Mouse (Mus musculus) hindbrain, embryonic 11.5 days (tissue): Measurements from ENCODE around the gene Polrmt. TPM values are rescaled to one million over a fixed set of nuclear protein-coding genes. Genes with fewer than 3 reads are reported as not detected.
A peak's percentile ranks its signal among the peaks of the same experiment; 100 is the strongest.

Experiments
- ATAC-seq: fragments of 200-750 bp; cut with Nextera tagmentation; 2 replicates; pipeline ENCODE4 v1.8.0; 2017; ENCODE audit warnings: mild to moderate bottlenecking, moderate TSS enrichment, moderate library complexity; ENCODE audit not compliant: low FRiP score
- DNase-seq: peaks from one replicate; pipeline ENCODE4 v3.0.0-alpha.2; 2015; ENCODE audit warnings: low spot score
- H3K27ac ChIP-seq: fragments of 300-500 bp; sonication (generic); 2 replicates; pipeline ENCODE4 v1.5.1; 2014; ENCODE audit warnings: mild to moderate bottlenecking, low read depth, low read length
- H3K27me3 ChIP-seq: fragments of 300-500 bp; sonication (generic); 2 replicates; pipeline ENCODE4 v1.6.1; 2014; ENCODE audit warnings: mild to moderate bottlenecking, low read length, moderate library complexity, mixed read lengths; ENCODE audit not compliant: control insufficient read depth, insufficient read depth
- H3K36me3 ChIP-seq: fragments of 300-500 bp; sonication (generic); 2 replicates; pipeline ENCODE4 v1.6.1; 2014; ENCODE audit warnings: mild to moderate bottlenecking, low read length, moderate library complexity, mixed read lengths; ENCODE audit not compliant: control insufficient read depth, insufficient read depth
- H3K4me1 ChIP-seq: fragments of 300-500 bp; sonication (generic); replicated peaks from 2 replicates; pipeline ENCODE4 v1.6.1; 2014; ENCODE audit warnings: low read length, mixed read lengths; ENCODE audit not compliant: control insufficient read depth, insufficient read depth
- H3K4me2 ChIP-seq: fragments of 300-500 bp; sonication (generic); replicated peaks from 2 replicates; pipeline ENCODE4 v1.6.1; 2014; ENCODE audit warnings: mild to moderate bottlenecking, low read depth, low read length
- H3K4me3 ChIP-seq: fragments of 300-500 bp; sonication (generic); 2 replicates; pipeline ENCODE4 v1.5.1; 2014; ENCODE audit warnings: low read depth, low read length
- H3K9ac ChIP-seq: fragments of 300-500 bp; sonication (generic); 2 replicates; pipeline ENCODE4 v1.6.1; 2014; ENCODE audit warnings: low read depth, low read length
- H3K9me3 ChIP-seq: fragments of 300-500 bp; sonication (generic); 2 replicates; pipeline ENCODE4 v1.6.1; 2016; ENCODE audit warnings: low read length; ENCODE audit not compliant: control insufficient read depth
- WGBS: fragments of 180-500 bp; shearing (Covaris S2); extraction: QIAGEN DNeasy Blood & Tissue Kit; methylation state at CpG from one replicate; pipeline ENCODE4 v1.1.7; 2014; 5-methylcytosine and 5-hydroxymethylcytosine counted together
- polyA plus RNA-seq: library from polyadenylated mRNA; unstranded; fragments of >200 nt; fragmentation: Nextera tagmentation; extraction: Ambion mirVana; gene quantifications from 2 replicates; pipeline ENCODE4 v1.2.1, GENCODE M21; 2014

Polrmt gene
- 23.5 and 26.8 TPM in 2 replicates for polyA plus RNA-seq

DNA sequence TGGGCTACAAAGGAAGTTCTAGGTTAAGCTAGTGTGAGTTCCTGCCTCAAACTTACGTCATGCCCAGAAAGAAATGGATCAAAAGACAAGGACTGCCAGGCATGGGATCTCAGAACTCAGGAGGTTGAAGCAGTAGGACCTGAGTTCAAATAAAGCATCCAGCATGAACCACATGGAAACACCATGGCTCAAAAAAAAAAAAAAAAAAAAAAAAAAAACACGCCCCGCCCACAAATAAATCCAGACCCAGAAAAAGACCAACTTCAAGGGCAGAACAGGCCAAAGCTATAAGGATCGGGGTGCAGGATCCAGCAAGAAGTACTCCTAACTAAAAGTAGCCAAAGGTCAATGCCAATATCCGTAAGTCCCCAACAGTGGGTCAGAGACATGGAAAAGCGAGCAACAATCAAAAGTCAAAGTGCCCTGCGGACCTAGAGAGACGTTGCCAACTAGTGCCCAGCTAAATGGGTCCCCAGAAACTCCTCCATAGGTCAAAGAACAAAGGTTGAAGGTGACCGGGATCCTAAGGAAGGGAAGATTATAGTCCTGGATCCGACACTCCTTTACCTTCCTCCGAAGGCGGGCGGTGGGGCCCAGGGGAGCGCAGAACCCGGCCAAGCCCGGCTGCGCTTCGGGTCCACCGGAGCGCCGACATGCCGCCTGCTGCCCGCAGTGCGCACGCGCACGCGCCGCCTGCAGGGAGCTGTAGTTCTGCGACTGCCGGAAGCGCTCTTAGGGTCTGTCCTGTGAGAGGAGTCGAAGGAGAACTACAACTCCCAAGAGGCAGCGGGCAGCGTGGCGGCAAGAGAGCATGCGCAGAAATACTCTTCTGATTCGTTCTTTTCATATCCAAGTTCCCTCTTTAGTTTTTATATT lies at the start of gene Polrmt:
TSS of gene Polrmt (minus strand) at position 684 of the 876 bp plus-strand sequence.
- Histone ChIP-seq H3K9ac (peak within 1 kb of the TSS; percentile 68), H3K4me2 (peak within 1 kb of the TSS; percentile 63), H3K27ac (no peak within 1 kb of the TSS), H3K4me1 (no peaks in the 10 kb centered on the region), H3K4me3 (peak within 1 kb of the TSS; percentile 62), H3K36me3 (no peaks in the 10 kb centered on the region), H3K27me3 (no peaks in the 10 kb centered on the region), H3K9me3 (no peaks in the 10 kb centered on the region)
- ATAC-seq, result peak; percentile 96
- WGBS, result 4% methylated on average over 38 of the region's 38 CpGs
- peak; percentile 98 for DNase-seq

DNA sequence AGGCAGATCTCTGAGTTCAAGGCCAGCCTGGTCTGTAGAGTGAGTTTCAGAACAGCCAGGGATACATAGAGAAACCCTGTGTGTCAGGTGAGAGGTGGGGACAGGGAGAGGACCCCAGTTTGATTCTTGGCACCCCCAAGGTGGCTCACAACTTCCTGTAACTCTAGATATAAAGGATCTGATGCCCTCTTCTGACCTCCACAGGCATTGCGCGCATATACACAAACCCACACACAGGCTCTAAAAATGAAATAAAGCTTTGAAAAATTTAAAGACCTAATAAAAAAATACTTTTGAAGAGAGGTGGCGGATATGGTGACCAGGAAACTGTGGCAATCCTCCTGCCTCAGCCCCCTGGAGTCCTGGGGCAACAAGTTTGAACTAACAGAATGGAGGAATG lies 49.5 kb upstream of the Polrmt start:
- no peaks in the 10 kb centered on the region for H3K27me3 ChIP-seq
- H3K27ac ChIP-seq, result no peak overlapping the region
- no peak overlapping the region for H3K9ac ChIP-seq
- no peaks in the 10 kb centered on the region for H3K9me3 ChIP-seq
- H3K4me1 ChIP-seq, result peaks cover 3% of the 10 kb centered on the region; the same call in 1 of the 2 replicates
- no peaks in the 10 kb centered on the region for H3K36me3 ChIP-seq
- 97% methylated on average over 3 of the region's 3 CpGs for WGBS
- ATAC-seq (no peak), DNase-seq (no peak)
- no peak overlapping the region for H3K4me2 ChIP-seq
- H3K4me3 ChIP-seq, result no peak overlapping the region

DNA sequence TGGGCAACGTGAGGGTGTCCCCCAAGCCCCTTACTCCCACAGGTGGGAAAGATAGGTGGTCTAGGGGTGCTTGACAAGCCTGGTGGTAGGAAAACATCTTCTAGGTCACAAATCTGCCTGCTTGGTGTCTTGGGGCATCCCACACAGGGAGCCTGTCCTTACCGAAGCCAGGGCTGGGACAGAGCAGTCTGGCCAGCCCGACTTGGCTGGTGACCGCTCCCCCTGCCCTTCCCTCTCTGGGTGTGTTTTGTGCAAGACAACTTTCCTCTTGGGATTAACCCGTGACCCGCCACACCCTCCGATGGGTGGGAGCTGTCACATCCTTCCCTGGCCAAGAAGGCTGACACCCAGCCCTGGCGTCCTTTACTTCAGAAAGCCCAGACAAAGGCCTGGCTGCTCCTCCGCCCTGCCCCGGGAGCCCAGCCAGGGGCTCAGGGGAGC lies 48.1 kb upstream of the Polrmt start:
- Histone ChIP-seq H3K4me2 (peak overlapping the region; percentile 91), H3K9me3 (no peaks in the 10 kb centered on the region), H3K4me1 (peaks cover 3% of the 10 kb centered on the region; the same call in 1 of the 2 replicates), H3K27ac (peak overlapping the region; percentile 86), H3K4me3 (peak overlapping the region; percentile 86), H3K36me3 (no peaks in the 10 kb centered on the region), H3K27me3 (no peaks in the 10 kb centered on the region), H3K9ac (peak overlapping the region; percentile 96)
- WGBS, result 5% methylated on average over 10 of the region's 10 CpGs
- peak; percentile 56 for ATAC-seq
- peak; percentile 53 for DNase-seq

DNA sequence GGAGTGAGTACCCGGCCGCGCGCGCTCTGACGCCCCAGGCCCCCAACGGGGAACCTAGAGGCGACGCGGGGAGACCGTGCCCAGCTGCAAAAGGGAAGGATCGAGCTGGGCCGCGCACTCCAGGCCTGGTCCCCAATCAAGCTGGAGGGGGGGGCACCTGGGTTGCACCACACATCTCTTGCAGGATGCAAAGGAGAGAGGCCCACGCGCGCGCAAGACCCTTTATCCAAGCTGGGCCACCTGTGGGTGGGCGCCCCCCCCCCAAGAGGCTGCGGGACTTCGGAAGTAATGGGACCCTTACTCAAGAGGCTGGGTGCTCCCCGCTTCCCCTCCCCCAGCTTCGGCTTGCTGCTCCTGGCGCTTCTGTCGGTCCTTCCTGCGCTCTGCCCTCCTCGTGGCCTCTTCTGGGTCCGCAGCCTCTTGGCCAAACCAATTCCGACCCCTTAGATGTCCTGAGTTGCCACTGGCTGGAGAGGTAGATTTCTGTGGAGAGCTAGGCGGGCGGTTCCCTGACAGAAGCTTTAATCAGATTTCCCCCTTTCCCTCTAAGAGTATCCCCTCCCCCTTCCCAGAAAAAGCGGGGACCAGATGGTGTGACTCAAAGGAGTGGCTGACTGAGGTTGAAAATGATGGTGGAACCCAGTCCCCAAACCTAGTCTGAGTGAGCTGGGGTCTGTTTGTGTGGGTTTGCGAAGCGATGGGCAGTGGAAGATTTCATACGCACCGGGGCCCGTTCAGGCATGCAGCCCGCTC lies 47.5 kb upstream of the Polrmt start:
- Histone ChIP-seq H3K27ac (peak overlapping the region; percentile 86), H3K27me3 (no peaks in the 10 kb centered on the region), H3K4me2 (peak overlapping the region; percentile 91), H3K4me3 (peak overlapping the region; percentile 86), H3K9me3 (no peaks in the 10 kb centered on the region), H3K9ac (peak overlapping the region; percentile 96), H3K36me3 (no peaks in the 10 kb centered on the region), H3K4me1 (peaks cover 3% of the 10 kb centered on the region; the same call in 1 of the 2 replicates)
- DNase-seq, result peak; percentile 68
- 2% methylated on average over 37 of the region's 38 CpGs for WGBS
- ATAC-seq, result peak; percentile 48

DNA sequence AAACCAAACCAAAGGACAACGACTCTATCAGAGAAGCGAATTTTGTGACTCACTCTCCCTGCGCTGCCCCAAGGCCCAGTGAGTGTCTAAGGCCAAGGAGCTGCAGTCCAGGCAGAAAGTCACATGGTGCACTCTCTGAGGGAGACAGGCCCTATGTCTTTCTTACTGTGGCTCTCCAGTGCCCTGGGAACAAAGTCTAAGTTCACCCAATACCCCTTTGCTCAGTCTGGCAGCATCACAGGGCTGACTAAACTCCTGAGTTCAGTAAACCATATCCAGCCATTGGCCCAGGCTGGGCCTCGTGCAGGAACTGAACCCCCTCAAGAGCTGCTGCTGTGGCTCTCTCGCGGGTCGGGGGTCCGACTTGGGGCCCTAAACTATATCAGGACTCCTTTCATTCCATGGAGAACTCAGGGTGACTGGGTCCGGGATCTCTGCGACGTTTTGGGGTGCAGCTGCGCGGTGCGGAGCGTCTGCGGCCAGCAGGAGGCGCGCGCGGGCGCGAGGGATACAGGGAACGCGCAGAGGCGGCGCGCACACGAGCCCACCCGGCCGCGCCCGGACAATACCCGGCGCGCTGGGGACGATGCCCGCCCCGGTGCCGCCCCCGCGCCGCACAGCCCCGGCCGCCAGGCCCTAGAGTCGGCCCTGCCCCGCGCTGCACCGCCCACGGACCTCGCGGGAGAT lies 46.8 kb upstream of the Polrmt start, which contains the start of gene Palm:
TSS of gene Palm (plus strand) at position 522 of the 687 bp plus-strand sequence.
- peak within 1 kb of the TSS; percentile 86 for H3K27ac ChIP-seq
- H3K27me3 ChIP-seq, result no peaks in the 10 kb centered on the region
- ATAC-seq (peak; percentile 67), DNase-seq (peak; percentile 92)
- 6% methylated on average over 47 of the region's 51 CpGs for WGBS
- peaks cover 3% of the 10 kb centered on the region; the same call in 1 of the 2 replicates for H3K4me1 ChIP-seq
- peak within 1 kb of the TSS; percentile 86 for H3K4me3 ChIP-seq
- H3K9me3 ChIP-seq, result no peaks in the 10 kb centered on the region
- H3K9ac ChIP-seq, result peak within 1 kb of the TSS; percentile 96
- peak within 1 kb of the TSS; percentile 91 for H3K4me2 ChIP-seq
- H3K36me3 ChIP-seq, result no peaks in the 10 kb centered on the region

DNA sequence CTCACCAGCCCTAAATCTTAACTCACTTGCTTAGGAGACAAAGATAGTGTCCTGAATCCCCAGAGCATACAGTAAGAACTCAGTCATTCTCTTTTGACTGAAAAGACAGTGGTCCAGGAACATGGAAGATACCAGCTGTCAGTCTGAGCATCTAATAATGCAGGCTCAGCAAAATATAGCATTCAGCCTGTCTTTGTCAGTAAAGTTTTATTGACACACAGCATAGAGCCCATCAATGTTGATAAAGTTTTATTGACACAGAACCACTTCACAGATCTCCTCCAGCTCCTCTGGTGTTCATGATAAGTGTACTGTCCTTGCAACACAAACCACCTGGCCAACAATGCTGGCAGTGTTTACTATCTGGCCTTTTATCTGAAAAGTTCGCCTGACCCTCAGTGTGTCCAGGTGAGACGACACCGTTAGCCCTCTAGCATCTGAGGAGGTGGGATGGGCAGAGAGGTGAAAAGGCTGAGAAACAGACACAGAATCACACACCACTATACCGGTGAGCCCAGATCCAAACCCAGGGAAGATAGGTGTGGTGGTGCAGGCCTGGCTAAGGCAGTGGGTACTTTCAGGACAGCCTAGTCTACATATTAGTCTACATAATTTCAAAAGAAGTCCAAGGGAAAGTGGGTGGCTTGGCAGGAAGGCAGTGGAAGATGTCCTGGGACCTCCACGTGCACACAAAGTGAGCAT lies 46.1 kb upstream of the Polrmt start:
- H3K4me2 ChIP-seq, result no peak overlapping the region
- H3K4me3 ChIP-seq, result no peak overlapping the region
- DNase-seq, result no peak
- H3K9me3 ChIP-seq, result no peaks in the 10 kb centered on the region
- no peak overlapping the region for H3K27ac ChIP-seq
- H3K4me1 ChIP-seq, result peaks cover 3% of the 10 kb centered on the region; the same call in 1 of the 2 replicates
- no peaks in the 10 kb centered on the region for H3K36me3 ChIP-seq
- WGBS, result 88% methylated on average over 5 of the region's 5 CpGs
- no peak overlapping the region for H3K9ac ChIP-seq
- H3K27me3 ChIP-seq, result no peaks in the 10 kb centered on the region
- ATAC-seq, result no peak

DNA sequence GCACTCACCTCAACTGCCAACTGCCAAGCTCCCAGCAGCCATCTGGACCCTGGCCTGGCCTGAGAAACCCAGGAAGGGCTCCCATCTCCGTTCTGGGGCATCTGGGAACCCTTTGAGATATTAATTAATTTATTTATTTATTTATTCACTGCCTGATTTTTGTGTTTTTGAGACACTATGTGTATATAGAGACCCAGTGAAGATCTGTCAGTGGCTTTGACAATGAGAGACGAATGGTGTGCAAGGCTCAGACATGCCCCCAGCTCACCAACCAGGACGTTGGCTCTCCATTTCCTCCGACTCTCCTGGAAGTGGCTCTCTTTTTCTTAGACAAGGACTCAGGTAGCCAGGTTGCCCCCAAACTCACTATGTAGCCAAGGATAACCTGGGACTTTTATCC lies 44.5 kb upstream of the Polrmt start, which contains the start of gene Prss57:
TSS of gene Prss57 (minus strand) at position 101 of the 400 bp plus-strand sequence.
- no peaks in the 10 kb centered on the region for H3K36me3 ChIP-seq
- no peak within 1 kb of the TSS for H3K4me2 ChIP-seq
- H3K4me1 ChIP-seq, result no peaks in the 10 kb centered on the region; the same call in 1 of the 2 replicates
- no peak within 1 kb of the TSS for H3K9ac ChIP-seq
- no peaks in the 10 kb centered on the region for H3K27me3 ChIP-seq
- no peak within 1 kb of the TSS for H3K27ac ChIP-seq
- WGBS, result 91% methylated on average over 4 of the region's 4 CpGs
- no peak for ATAC-seq
- no peak within 1 kb of the TSS for H3K4me3 ChIP-seq
- DNase-seq, result no peak
- no peaks in the 10 kb centered on the region for H3K9me3 ChIP-seq

DNA sequence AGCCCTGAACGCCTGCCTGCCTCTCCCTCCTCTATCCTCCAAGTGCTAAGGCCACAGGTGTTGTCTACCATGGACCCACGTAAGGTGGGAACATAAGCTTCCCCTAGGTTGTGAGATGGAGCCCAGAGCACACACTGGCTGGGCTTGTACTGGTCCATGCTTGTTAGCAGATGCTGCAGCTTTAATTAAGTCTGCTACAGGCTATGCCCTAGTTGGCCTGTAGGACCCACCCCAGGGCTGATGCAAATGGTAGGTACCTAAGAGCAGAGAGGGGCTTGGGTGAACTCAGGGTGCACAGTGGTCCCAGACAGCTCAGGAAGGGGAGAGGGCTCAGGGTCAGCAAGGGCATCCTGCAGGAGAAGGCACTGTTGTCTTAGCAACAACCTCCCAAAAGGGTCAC lies 43.2 kb upstream of the Polrmt start:
- no peaks in the 10 kb centered on the region; the same call in 1 of the 2 replicates for H3K4me1 ChIP-seq
- H3K4me2 ChIP-seq, result no peak overlapping the region
- no peaks in the 10 kb centered on the region for H3K27me3 ChIP-seq
- no peak overlapping the region for H3K9ac ChIP-seq
- DNase-seq, result no peak
- no peaks in the 10 kb centered on the region for H3K9me3 ChIP-seq
- H3K36me3 ChIP-seq, result no peaks in the 10 kb centered on the region
- ATAC-seq, result no peak
- no peak overlapping the region for H3K27ac ChIP-seq
- WGBS, result 56% methylated on average over 2 of the region's 2 CpGs
- H3K4me3 ChIP-seq, result no peak overlapping the region
